Mouse (Mus musculus) olfactory bulb, adult 2 months (tissue): Measurements from ENCODE around the gene Sptlc2. TPM values are rescaled to one million over a fixed set of nuclear protein-coding genes. Genes with fewer than 3 reads are reported as not detected.

Experiments used
- H3K27ac ChIP-seq: fragments of 200-500 bp; 2 replicates; pipeline ENCODE4 v1.5.1; 2012; ENCODE audit warnings: low read depth, low read length; ENCODE audit not compliant: insufficient read depth
- H3K4me1 ChIP-seq: fragments of 200-500 bp; 2 replicates; pipeline ENCODE4 v1.6.1; 2012; ENCODE audit warnings: low read length; ENCODE audit not compliant: control insufficient read depth, insufficient read depth
- H3K4me3 ChIP-seq: fragments of 200-500 bp; 2 replicates; pipeline ENCODE4 v1.5.1; 2012; ENCODE audit warnings: mild to moderate bottlenecking, low read depth, low read length, moderate library complexity; ENCODE audit not compliant: insufficient read depth
- CTCF ChIP-seq: fragments of 200-500 bp; IDR thresholded peaks from 2 replicates; pipeline ENCODE4 v1.5.1; 2012; ENCODE audit warnings: low read depth, mild to moderate bottlenecking, low read length, moderate library complexity; ENCODE audit not compliant: insufficient read depth
- POLR2A ChIP-seq: fragments of 200-500 bp; IDR thresholded peaks from 2 replicates; pipeline ENCODE4 v1.6.1; 2012; ENCODE audit warnings: mild to moderate bottlenecking, low read depth, low read length, moderate library complexity; ENCODE audit not compliant: insufficient read depth
- WGBS: fragments of 180-500 bp; shearing (Covaris S2); methylation state at CpG from one replicate; pipeline ENCODE4 v1.1.7; 2018; 5-methylcytosine and 5-hydroxymethylcytosine counted together
- polyA plus RNA-seq: library from polyadenylated mRNA; stranded (reverse); fragments of >200 nt; gene quantifications from 2 replicates; pipeline ENCODE4 v1.2.4, GENCODE M21; 2012; ENCODE audit warnings: low replicate concordance; ENCODE audit not compliant: missing spikeins, insufficient read depth, insufficient read length

The Sptlc2 gene
- polyA plus RNA-seq, 1 experiment = not detected

GRCm38 (mm10) chr12:87385051-87385450, 3.1 kb downstream of the Sptlc2 start:
- WGBS = 87% methylated on average over 3 of the region's 3 CpGs
- TF ChIP-seq POLR2A (no peak), CTCF (no peak)
- Histone ChIP-seq H3K4me1 (peaks cover 8% of the 10 kb centered on the region), H3K4me3 (no peak overlapping the region), H3K27ac (no peak overlapping the region)

GRCm38 (mm10) chr12:87381380-87381682, 6.8 kb downstream of the Sptlc2 start:
- Histone ChIP-seq H3K4me1 (peaks cover 5% of the 10 kb centered on the region), H3K4me3 (no peak overlapping the region), H3K27ac (no peak overlapping the region)
- WGBS = 78% methylated on average over 2 of the region's 2 CpGs
- TF ChIP-seq POLR2A (no peak), CTCF (no peak)

GRCm38 (mm10) chr12:87380586-87381379, 7.4 kb downstream of the Sptlc2 start:
- TF ChIP-seq POLR2A (no peak), CTCF (no peak)
- H3K4me3 ChIP-seq = no peak overlapping the region
- H3K4me1 ChIP-seq = peaks cover 3% of the 10 kb centered on the region
- WGBS = 89% methylated on average over 10 of the region's 10 CpGs
- H3K27ac ChIP-seq = no peak overlapping the region

- TF ChIP-seq POLR2A (no peak), CTCF (no peak)
- WGBS = 74% methylated on average over 2 of the region's 2 CpGs
- Histone ChIP-seq H3K27ac (no peak overlapping the region), H3K4me3 (no peak overlapping the region), H3K4me1 (peaks cover 3% of the 10 kb centered on the region)
These were observed 8.7 kb downstream of the Sptlc2 start for GRCm38 (mm10) chr12:87379496-87379895.

- WGBS = 81% methylated on average over 6 of the region's 6 CpGs
- H3K4me3 ChIP-seq = no peak overlapping the region
- peaks cover 3% of the 10 kb centered on the region for H3K4me1 ChIP-seq
- no peak overlapping the region for H3K27ac ChIP-seq
- TF ChIP-seq CTCF (no peak), POLR2A (no peak)
These were observed 14.0 kb downstream of the Sptlc2 start for GRCm38 (mm10) chr12:87374159-87374558.

- 69% methylated on average over 2 of the region's 2 CpGs for WGBS
- no peak overlapping the region for H3K4me3 ChIP-seq
- no peak overlapping the region for H3K27ac ChIP-seq
- TF ChIP-seq POLR2A (no peak), CTCF (no peak)
- no peaks in the 10 kb centered on the region for H3K4me1 ChIP-seq
These were observed 18.8 kb downstream of the Sptlc2 start for GRCm38 (mm10) chr12:87369319-87369718.

- no peaks in the 10 kb centered on the region for H3K4me1 ChIP-seq
- no peak overlapping the region for H3K27ac ChIP-seq
- TF ChIP-seq POLR2A = no peak
- no peak for TF ChIP-seq CTCF
- no peak overlapping the region for H3K4me3 ChIP-seq
These were observed 20.1 kb downstream of the Sptlc2 start for GRCm38 (mm10) chr12:87368092-87368491.

GRCm38 (mm10) chr12:87365676-87366075, 22.5 kb downstream of the Sptlc2 start:
- WGBS = 47% methylated on average over 9 of the region's 9 CpGs
- TF ChIP-seq CTCF (no peak), POLR2A (no peak)
- Histone ChIP-seq H3K4me1 (no peaks in the 10 kb centered on the region), H3K4me3 (no peak overlapping the region), H3K27ac (no peak overlapping the region)

- WGBS = 84% methylated on average over 3 of the region's 3 CpGs
- H3K4me1 ChIP-seq = no peaks in the 10 kb centered on the region
These were observed 26.0 kb downstream of the Sptlc2 start for GRCm38 (mm10) chr12:87362111-87362510.

More at GRCm38 (mm10) chr12:87362111-87362510, 26.0 kb downstream of the Sptlc2 start:
- H3K4me3 ChIP-seq = no peak overlapping the region
- H3K27ac ChIP-seq = no peak overlapping the region
- no peak for TF ChIP-seq CTCF
- no peak for TF ChIP-seq POLR2A
